Mouse (Mus musculus): ENCODE results near the gene Ecel1. TPM values are rescaled to one million over a fixed set of nuclear protein-coding genes. Genes with fewer than 3 reads are reported as not detected.

Ecel1 gene
- polyA plus RNA-seq, 1 experiment: 0.22 TPM

DNA sequence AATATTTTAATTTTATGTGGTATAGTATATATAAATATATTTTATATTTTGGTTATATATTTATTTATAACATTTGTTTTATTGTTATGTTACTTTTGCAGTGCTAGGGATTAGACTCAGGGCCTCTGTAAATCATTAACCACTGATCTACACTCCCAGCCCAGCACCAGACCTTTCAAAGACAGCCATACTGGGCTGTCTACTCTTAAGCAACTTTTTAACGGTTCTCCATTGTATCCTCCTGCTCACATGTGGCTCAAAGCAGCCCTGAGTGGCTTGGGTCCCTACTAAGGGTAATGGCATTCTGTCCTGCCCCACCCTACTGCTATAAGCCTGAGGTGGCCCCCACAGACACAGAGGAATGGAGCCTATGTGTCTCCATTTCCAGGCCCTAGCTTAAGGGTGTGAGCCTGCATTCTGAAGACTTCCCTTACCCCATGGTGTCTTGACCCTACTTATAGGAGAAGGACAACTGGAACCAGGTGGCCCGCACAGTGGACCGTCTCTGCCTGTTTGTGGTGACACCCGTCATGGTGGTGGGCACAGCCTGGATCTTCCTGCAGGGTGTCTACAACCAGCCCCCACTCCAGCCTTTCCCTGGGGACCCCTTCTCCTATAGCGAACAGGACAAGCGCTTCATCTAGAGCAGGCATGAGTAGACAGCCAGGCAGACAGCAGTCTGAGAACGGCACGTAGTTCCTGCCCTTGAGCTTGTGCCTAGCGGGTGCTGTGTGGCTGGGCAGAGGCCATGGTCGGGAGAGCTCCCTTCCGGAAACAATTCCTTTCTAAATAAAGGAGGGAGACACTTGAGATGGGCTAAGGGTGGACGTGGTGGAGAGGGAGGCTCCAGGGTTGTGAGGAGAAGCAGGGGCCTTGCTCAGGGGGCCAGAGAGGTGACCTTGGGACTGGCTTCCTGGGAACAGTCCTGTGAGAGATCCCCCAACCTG, 42.1 kb upstream of the Ecel1 start:
- H3K36me3 ChIP-seq (ENCODE audit: control insufficient read depth, insufficient read depth, low read length): no peaks in the 10 kb centered on the region
- 63% methylated on average over 12 of the region's 12 CpGs for WGBS
- H3K4me3 ChIP-seq (ENCODE audit: low read depth, low read length): no peak overlapping the region
- no peak for TF ChIP-seq POLR2A (IDR thresholded peaks at IDR 0.05; ENCODE audit: low read depth, low read length)
- no peak for TF ChIP-seq CTCF (IDR thresholded peaks at IDR 0.05; ENCODE audit: extremely low read depth, insufficient read length, insufficient replicate concordance, low read depth, low read length)
- H3K27me3 ChIP-seq (ENCODE audit: control insufficient read depth, insufficient read depth, low read length): no peaks in the 10 kb centered on the region
- no peak overlapping the region for H3K27ac ChIP-seq (ENCODE audit: insufficient read depth, low read depth, low read length)
- no peaks in the 10 kb centered on the region for H3K4me1 ChIP-seq (ENCODE audit: control insufficient read depth, insufficient read depth, insufficient read length, low read length)

DNA sequence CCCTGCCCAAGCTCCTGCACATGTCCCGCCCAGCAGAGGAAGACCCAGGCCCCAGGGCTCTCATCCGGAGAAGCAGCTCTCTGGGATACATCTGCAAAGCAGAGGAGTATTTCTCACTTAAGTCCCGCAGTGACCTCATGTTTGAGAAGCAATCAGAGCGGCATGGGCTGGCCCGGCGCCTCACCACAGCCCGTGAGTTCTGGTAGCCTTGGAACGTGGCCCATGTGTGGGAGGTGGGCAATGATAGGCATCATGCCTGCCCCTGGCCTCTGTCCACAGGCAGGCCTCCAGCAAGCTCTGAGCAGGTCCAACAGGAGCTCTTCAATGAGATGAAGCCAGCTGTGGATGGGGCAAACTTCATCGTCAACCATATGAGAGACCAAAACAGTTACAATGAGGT, 41.0 kb upstream of the Ecel1 start:
- H3K27ac ChIP-seq (ENCODE audit: insufficient read depth, low read depth, low read length): no peak overlapping the region
- no peak overlapping the region for H3K4me3 ChIP-seq (ENCODE audit: low read depth, low read length)
- no peaks in the 10 kb centered on the region for H3K4me1 ChIP-seq (ENCODE audit: control insufficient read depth, insufficient read depth, insufficient read length, low read length)
- no peaks in the 10 kb centered on the region for H3K36me3 ChIP-seq (ENCODE audit: control insufficient read depth, insufficient read depth, low read length)
- 75% methylated on average over 9 of the region's 9 CpGs for WGBS
- no peaks in the 10 kb centered on the region for H3K27me3 ChIP-seq (ENCODE audit: control insufficient read depth, insufficient read depth, low read length)
- TF ChIP-seq CTCF (IDR thresholded peaks at IDR 0.05; ENCODE audit: extremely low read depth, insufficient read length, insufficient replicate concordance, low read depth, low read length) (no peak), POLR2A (IDR thresholded peaks at IDR 0.05; ENCODE audit: low read depth, low read length) (no peak)

DNA sequence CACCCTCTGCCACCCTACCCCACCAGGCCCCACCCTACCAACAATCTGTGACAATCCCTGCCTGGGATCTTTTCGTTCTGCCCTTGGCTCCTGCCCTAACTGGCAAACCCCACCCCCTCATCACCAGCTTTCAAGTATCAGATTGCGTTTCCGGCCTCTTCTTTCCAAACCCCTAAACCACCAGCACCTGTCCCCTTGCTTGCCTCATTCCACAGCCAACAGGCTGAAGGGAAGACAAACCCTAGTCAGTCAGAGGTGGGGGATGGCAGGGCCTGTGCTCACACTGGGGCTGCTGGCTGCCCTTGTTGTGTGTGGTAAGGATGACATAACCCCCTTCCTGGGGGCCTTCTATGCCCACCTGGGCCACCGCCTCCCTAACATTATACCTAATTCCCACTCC, 34.1 kb upstream of the Ecel1 start, which contains the start of gene Chrnd:
Gene Chrnd, plus strand, starts transcription at position 179 of the 400 bp plus-strand sequence.
- Histone ChIP-seq H3K27me3 (ENCODE audit: control insufficient read depth, insufficient read depth, low read length) (peaks cover 18% of the 10 kb centered on the region), H3K36me3 (ENCODE audit: control insufficient read depth, insufficient read depth, low read length) (no peaks in the 10 kb centered on the region), H3K4me3 (ENCODE audit: low read depth, low read length) (no peak within 1 kb of the TSS), H3K4me1 (ENCODE audit: control insufficient read depth, insufficient read depth, insufficient read length, low read length) (peaks cover 8% of the 10 kb centered on the region; the same call in 1 of the 2 replicates), H3K27ac (ENCODE audit: insufficient read depth, low read depth, low read length) (no peak within 1 kb of the TSS)
- TF ChIP-seq CTCF (IDR thresholded peaks at IDR 0.05; ENCODE audit: extremely low read depth, insufficient read length, insufficient replicate concordance, low read depth, low read length) (no peak), POLR2A (IDR thresholded peaks at IDR 0.05; ENCODE audit: low read depth, low read length) (no peak)
- 26% methylated on average over 4 of the region's 4 CpGs for WGBS

DNA sequence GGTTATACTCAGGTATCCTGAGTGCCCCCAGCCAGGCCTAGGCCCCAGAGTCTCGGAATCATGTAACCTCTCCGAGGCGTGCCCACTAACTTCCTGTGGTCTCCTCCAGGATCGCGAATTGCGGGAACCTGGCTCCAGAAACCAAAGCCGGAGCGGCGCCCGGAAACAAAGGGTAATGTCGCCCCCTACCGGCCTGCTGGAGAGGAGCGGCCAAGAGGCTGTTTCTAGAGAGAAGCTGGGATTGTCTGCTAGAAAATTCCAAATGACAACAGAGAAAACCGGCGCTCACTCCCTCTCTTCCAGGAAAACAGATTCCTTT, 30.7 kb upstream of the Ecel1 start:
- TF ChIP-seq CTCF (IDR thresholded peaks at IDR 0.05; ENCODE audit: extremely low read depth, insufficient read length, insufficient replicate concordance, low read depth, low read length) (peak; percentile 93), POLR2A (IDR thresholded peaks at IDR 0.05; ENCODE audit: low read depth, low read length) (no peak)

GRCm38 (mm10) chr1:87186261-87187036, 30.1 kb upstream of the Ecel1 start:
- Histone ChIP-seq H3K4me3 (ENCODE audit: low read depth, low read length) (peak overlapping the region; percentile 81), H3K27me3 (ENCODE audit: control insufficient read depth, insufficient read depth, low read length) (peaks cover 18% of the 10 kb centered on the region), H3K4me1 (ENCODE audit: control insufficient read depth, insufficient read depth, insufficient read length, low read length) (peaks cover 11% of the 10 kb centered on the region; the same call in 1 of the 2 replicates), H3K27ac (ENCODE audit: insufficient read depth, low read depth, low read length) (no peak overlapping the region), H3K36me3 (ENCODE audit: control insufficient read depth, insufficient read depth, low read length) (no peaks in the 10 kb centered on the region)
- 3% methylated on average over 54 of the region's 54 CpGs for WGBS
- TF ChIP-seq POLR2A (IDR thresholded peaks at IDR 0.05; ENCODE audit: low read depth, low read length): no peak
- no peak for TF ChIP-seq CTCF (IDR thresholded peaks at IDR 0.05; ENCODE audit: extremely low read depth, insufficient read length, insufficient replicate concordance, low read depth, low read length)

More for the DNA sequence above, 30.7 kb upstream of the Ecel1 start:
- Histone ChIP-seq H3K27ac (ENCODE audit: insufficient read depth, low read depth, low read length) (no peak overlapping the region), H3K4me1 (ENCODE audit: control insufficient read depth, insufficient read depth, insufficient read length, low read length) (peaks cover 11% of the 10 kb centered on the region; the same call in 1 of the 2 replicates), H3K4me3 (ENCODE audit: low read depth, low read length) (peak overlapping the region; percentile 81), H3K36me3 (ENCODE audit: control insufficient read depth, insufficient read depth, low read length) (no peaks in the 10 kb centered on the region), H3K27me3 (ENCODE audit: control insufficient read depth, insufficient read depth, low read length) (peaks cover 18% of the 10 kb centered on the region)
- under 1% methylated on average over 15 of the region's 15 CpGs for WGBS

GRCm38 (mm10) chr1:87185526-87185925, 29.2 kb upstream of the Ecel1 start:
- no peaks in the 10 kb centered on the region for H3K36me3 ChIP-seq (ENCODE audit: control insufficient read depth, insufficient read depth, low read length)
- TF ChIP-seq POLR2A (IDR thresholded peaks at IDR 0.05; ENCODE audit: low read depth, low read length) (no peak), CTCF (IDR thresholded peaks at IDR 0.05; ENCODE audit: extremely low read depth, insufficient read length, insufficient replicate concordance, low read depth, low read length) (no peak)
- peaks cover 18% of the 10 kb centered on the region for H3K27me3 ChIP-seq (ENCODE audit: control insufficient read depth, insufficient read depth, low read length)
- no peak overlapping the region for H3K27ac ChIP-seq (ENCODE audit: insufficient read depth, low read depth, low read length)
- H3K4me3 ChIP-seq (ENCODE audit: low read depth, low read length): no peak overlapping the region
- WGBS: 26% methylated on average over 13 of the region's 13 CpGs
- H3K4me1 ChIP-seq (ENCODE audit: control insufficient read depth, insufficient read depth, insufficient read length, low read length): peaks cover 11% of the 10 kb centered on the region; the same call in 1 of the 2 replicates

DNA sequence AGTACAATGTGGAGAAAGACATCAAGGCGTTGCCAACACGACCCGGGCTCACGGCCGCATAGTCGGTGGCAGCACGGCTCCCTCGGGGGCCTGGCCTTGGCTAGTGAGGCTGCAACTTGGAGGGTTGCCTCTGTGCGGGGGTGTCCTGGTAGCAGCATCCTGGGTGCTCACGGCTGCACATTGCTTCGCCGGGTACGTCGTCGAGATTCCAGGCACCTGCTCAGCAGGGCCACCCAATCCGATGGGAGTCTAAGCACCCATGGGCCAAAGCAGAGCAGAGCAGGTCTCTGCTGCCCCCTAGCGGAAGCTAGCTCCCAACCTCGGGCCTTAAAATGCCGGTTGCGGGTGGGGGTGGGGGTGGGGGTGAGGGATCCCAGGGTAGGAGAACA, 28.4 kb upstream of the Ecel1 start:
- WGBS: 10% methylated on average over 20 of the region's 20 CpGs
- Histone ChIP-seq H3K27ac (ENCODE audit: insufficient read depth, low read depth, low read length) (no peak overlapping the region), H3K4me3 (ENCODE audit: low read depth, low read length) (no peak overlapping the region), H3K36me3 (ENCODE audit: control insufficient read depth, insufficient read depth, low read length) (no peaks in the 10 kb centered on the region), H3K4me1 (ENCODE audit: control insufficient read depth, insufficient read depth, insufficient read length, low read length) (peaks cover 11% of the 10 kb centered on the region; the same call in 1 of the 2 replicates), H3K27me3 (ENCODE audit: control insufficient read depth, insufficient read depth, low read length) (peaks cover 18% of the 10 kb centered on the region)
- no peak for TF ChIP-seq POLR2A (IDR thresholded peaks at IDR 0.05; ENCODE audit: low read depth, low read length)
- TF ChIP-seq CTCF (IDR thresholded peaks at IDR 0.05; ENCODE audit: extremely low read depth, insufficient read length, insufficient replicate concordance, low read depth, low read length): peak; percentile 81; the same call in 1 of the 2 replicates
